Mouse (Mus musculus) embryonic facial prominence, embryonic 11.5 days (tissue): Measurements from ENCODE around the gene Serinc5. TPM values are rescaled to one million over a fixed set of nuclear protein-coding genes. Genes with fewer than 3 reads are reported as not detected.
"Not testable (repeated sequence)": the region's sequence is repeated elsewhere in the genome, so short reads cannot be mapped to it uniquely, and the experiment has no call there.

ENCODE experiments used
- ATAC-seq: fragments of 200-750 bp; cut with Nextera tagmentation; replicated peaks from 2 replicates; pipeline ENCODE4 v1.8.0; 2017; ENCODE audit warnings: low read depth; ENCODE audit not compliant: insufficient number of reproducible peaks, low FRiP score, low TSS enrichment
- DNase-seq: peaks from one replicate; pipeline ENCODE4 v3.0.0-alpha.2; 2015; ENCODE audit warnings: low spot score
- H3K27ac ChIP-seq: fragments of 300-500 bp; sonication (generic); replicated peaks from 2 replicates; pipeline ENCODE4 v1.5.1; 2014; ENCODE audit warnings: mild to moderate bottlenecking, low read depth, low read length, control low read depth
- H3K27me3 ChIP-seq: fragments of 300-500 bp; sonication (generic); 2 replicates; pipeline ENCODE4 v1.6.1; 2014; ENCODE audit warnings: mild to moderate bottlenecking, low read length, moderate library complexity, mixed read lengths; ENCODE audit not compliant: control insufficient read depth, insufficient read depth
- H3K36me3 ChIP-seq: fragments of 300-500 bp; sonication (generic); replicated peaks from 2 replicates; pipeline ENCODE4 v1.6.1; 2014; ENCODE audit warnings: low read depth, mild to moderate bottlenecking, low read length, moderate library complexity, mixed read lengths; ENCODE audit not compliant: control insufficient read depth, insufficient read depth
- H3K4me1 ChIP-seq: fragments of 300-500 bp; sonication (generic); 2 replicates; pipeline ENCODE4 v1.6.1; 2014; ENCODE audit warnings: low read length, mixed read lengths; ENCODE audit not compliant: control insufficient read depth, insufficient read depth
- H3K4me2 ChIP-seq: fragments of 300-500 bp; sonication (generic); 2 replicates; pipeline ENCODE4 v1.6.1; 2014; ENCODE audit warnings: low read depth, mild to moderate bottlenecking, control low read depth, low read length, moderate library complexity
- H3K4me3 ChIP-seq: fragments of 300-500 bp; sonication (generic); 2 replicates; pipeline ENCODE4 v1.5.1; 2014; ENCODE audit warnings: low read depth, low read length, control low read depth
- H3K9ac ChIP-seq: fragments of 300-500 bp; sonication (generic); replicated peaks from 2 replicates; pipeline ENCODE4 v1.6.1; 2014; ENCODE audit warnings: mild to moderate bottlenecking, control low read depth, low read length
- H3K9me3 ChIP-seq: fragments of 300-500 bp; sonication (generic); replicated peaks from 2 replicates; pipeline ENCODE4 v1.6.1; 2016; ENCODE audit warnings: mild to moderate bottlenecking, low read length, inconsistent platforms, mixed read lengths; ENCODE audit not compliant: control insufficient read depth
- WGBS: fragments of 180-500 bp; shearing (Covaris S2); extraction: QIAGEN DNeasy Blood & Tissue Kit; methylation state at CpG from one replicate; pipeline ENCODE4 v1.1.7; 2014; 5-methylcytosine and 5-hydroxymethylcytosine counted together
- polyA plus RNA-seq: library from polyadenylated mRNA; unstranded; fragments of >200 nt; fragmentation: Nextera tagmentation; extraction: Ambion mirVana; gene quantifications from 2 replicates; pipeline ENCODE4 v1.2.1, GENCODE M21; 2014

Gene Serinc5
- polyA plus RNA-seq, 1 experiment from 2014 or later: 9.8 TPM

- H3K4me2 ChIP-seq, H3K4me1 ChIP-seq, H3K4me3 ChIP-seq, H3K9ac ChIP-seq, H3K27ac ChIP-seq, H3K9me3 ChIP-seq, ATAC-seq, H3K36me3 ChIP-seq, DNase-seq, H3K27me3 ChIP-seq: not testable (repeated sequence)
- WGBS: 79% methylated on average over 1 of the region's 1 CpGs
Observed at GRCm38 (mm10) chr13:92687151-92687550, 76.3 kb downstream of the Serinc5 start.

DNA sequence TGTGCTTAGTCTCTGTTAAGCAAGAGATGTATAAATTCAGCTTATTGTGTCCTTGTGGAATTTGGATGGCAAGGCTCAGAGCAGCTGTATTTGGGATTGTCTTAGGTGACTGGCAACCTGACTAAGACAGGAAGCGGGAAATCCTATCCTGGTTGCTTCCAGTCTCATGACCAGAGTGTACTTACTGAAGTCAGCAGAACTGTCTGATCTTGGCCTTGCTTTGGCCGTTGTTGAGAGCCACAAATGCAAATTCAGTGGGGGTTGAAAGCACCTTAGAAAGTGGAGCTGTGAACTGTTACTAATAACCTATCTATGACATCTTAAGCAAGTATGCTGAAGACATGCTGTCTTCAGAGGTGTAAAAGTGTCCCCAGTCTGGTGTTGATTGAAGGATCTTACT is 78.2 kb downstream of the Serinc5 start:
- WGBS: 91% methylated on average over 2 of the region's 2 CpGs
- H3K4me2 ChIP-seq: no peak overlapping the region
- H3K4me3 ChIP-seq: no peak overlapping the region
- H3K9me3 ChIP-seq: no peaks in the 10 kb centered on the region
- no peak for ATAC-seq
- no peak overlapping the region for H3K27ac ChIP-seq
- no peak for DNase-seq
- no peaks in the 10 kb centered on the region for H3K4me1 ChIP-seq
- H3K36me3 ChIP-seq: no peaks in the 10 kb centered on the region
- no peak overlapping the region for H3K9ac ChIP-seq
- no peaks in the 10 kb centered on the region for H3K27me3 ChIP-seq

GRCm38 (mm10) chr13:92693866-92694550 is 83.1 kb downstream of the Serinc5 start:
- 65% methylated on average over 10 of the region's 10 CpGs for WGBS
- no peak for DNase-seq
- no peaks in the 10 kb centered on the region for H3K9me3 ChIP-seq
- no peaks in the 10 kb centered on the region for H3K4me1 ChIP-seq
- no peak overlapping the region for H3K4me2 ChIP-seq
- H3K9ac ChIP-seq: no peak overlapping the region
- no peak overlapping the region for H3K27ac ChIP-seq
- no peak overlapping the region for H3K4me3 ChIP-seq
- no peaks in the 10 kb centered on the region for H3K27me3 ChIP-seq
- no peaks in the 10 kb centered on the region for H3K36me3 ChIP-seq
- no peak for ATAC-seq

GRCm38 (mm10) chr13:92696491-92696939 is 85.6 kb downstream of the Serinc5 start:
- ATAC-seq: no peak
- Histone ChIP-seq H3K9me3 (no peaks in the 10 kb centered on the region), H3K36me3 (no peaks in the 10 kb centered on the region), H3K27ac (no peak overlapping the region), H3K4me1 (no peaks in the 10 kb centered on the region), H3K4me3 (no peak overlapping the region), H3K27me3 (no peaks in the 10 kb centered on the region), H3K4me2 (no peak overlapping the region), H3K9ac (no peak overlapping the region)
- no peak for DNase-seq
- 42% methylated on average over 5 of the region's 5 CpGs for WGBS

GRCm38 (mm10) chr13:92697141-92697540 is 86.2 kb downstream of the Serinc5 start:
- no peak for DNase-seq
- WGBS: 81% methylated on average over 4 of the region's 4 CpGs
- ATAC-seq: no peak

GRCm38 (mm10) chr13:92698781-92699180 is 87.9 kb downstream of the Serinc5 start:
- H3K9ac ChIP-seq: no peak overlapping the region
- H3K4me1 ChIP-seq: no peaks in the 10 kb centered on the region
- WGBS: 78% methylated on average over 9 of the region's 9 CpGs
- H3K27ac ChIP-seq: no peak overlapping the region
- no peak for ATAC-seq
- H3K4me3 ChIP-seq: no peak overlapping the region
- no peaks in the 10 kb centered on the region for H3K9me3 ChIP-seq
- no peaks in the 10 kb centered on the region for H3K36me3 ChIP-seq
- H3K4me2 ChIP-seq: no peak overlapping the region
- DNase-seq: no peak
- H3K27me3 ChIP-seq: no peaks in the 10 kb centered on the region

More at GRCm38 (mm10) chr13:92697141-92697540, 86.2 kb downstream of the Serinc5 start:
- Histone ChIP-seq H3K4me2 (no peak overlapping the region), H3K4me1 (no peaks in the 10 kb centered on the region), H3K4me3 (no peak overlapping the region), H3K9me3 (no peaks in the 10 kb centered on the region), H3K27me3 (no peaks in the 10 kb centered on the region), H3K9ac (no peak overlapping the region), H3K27ac (no peak overlapping the region), H3K36me3 (no peaks in the 10 kb centered on the region)

- Histone ChIP-seq H3K4me1 (no peaks in the 10 kb centered on the region), H3K9me3 (no peaks in the 10 kb centered on the region), H3K27ac (no peak overlapping the region), H3K9ac (no peak overlapping the region), H3K36me3 (no peaks in the 10 kb centered on the region), H3K27me3 (no peaks in the 10 kb centered on the region), H3K4me3 (no peak overlapping the region), H3K4me2 (no peak overlapping the region)
- 92% methylated on average over 6 of the region's 6 CpGs for WGBS
- no peak for DNase-seq
- no peak for ATAC-seq
Observed at GRCm38 (mm10) chr13:92699395-92699794, 88.5 kb downstream of the Serinc5 start.

GRCm38 (mm10) chr13:92702035-92702434 is 91.1 kb downstream of the Serinc5 start:
- DNase-seq: no peak
- no peaks in the 10 kb centered on the region for H3K27me3 ChIP-seq
- no peaks in the 10 kb centered on the region for H3K36me3 ChIP-seq
- ATAC-seq: no peak
- H3K4me2 ChIP-seq: no peak overlapping the region
- WGBS: 80% methylated on average over 5 of the region's 5 CpGs
- no peak overlapping the region for H3K4me3 ChIP-seq
- no peaks in the 10 kb centered on the region for H3K9me3 ChIP-seq
- H3K9ac ChIP-seq: no peak overlapping the region
- H3K27ac ChIP-seq: no peak overlapping the region
- H3K4me1 ChIP-seq: no peaks in the 10 kb centered on the region
